Mouse (Mus musculus) 3134 (cell line): ENCODE results near the gene Tcea3.

Experiments
- DNase-seq: peaks from one replicate; pipeline ENCODE4 v3.0.0-alpha.2; 2011; ENCODE audit warnings: low spot score; ENCODE audit not compliant: insufficient read length; ENCODE audit errors: extremely low read depth

The Tcea3 gene

DNA sequence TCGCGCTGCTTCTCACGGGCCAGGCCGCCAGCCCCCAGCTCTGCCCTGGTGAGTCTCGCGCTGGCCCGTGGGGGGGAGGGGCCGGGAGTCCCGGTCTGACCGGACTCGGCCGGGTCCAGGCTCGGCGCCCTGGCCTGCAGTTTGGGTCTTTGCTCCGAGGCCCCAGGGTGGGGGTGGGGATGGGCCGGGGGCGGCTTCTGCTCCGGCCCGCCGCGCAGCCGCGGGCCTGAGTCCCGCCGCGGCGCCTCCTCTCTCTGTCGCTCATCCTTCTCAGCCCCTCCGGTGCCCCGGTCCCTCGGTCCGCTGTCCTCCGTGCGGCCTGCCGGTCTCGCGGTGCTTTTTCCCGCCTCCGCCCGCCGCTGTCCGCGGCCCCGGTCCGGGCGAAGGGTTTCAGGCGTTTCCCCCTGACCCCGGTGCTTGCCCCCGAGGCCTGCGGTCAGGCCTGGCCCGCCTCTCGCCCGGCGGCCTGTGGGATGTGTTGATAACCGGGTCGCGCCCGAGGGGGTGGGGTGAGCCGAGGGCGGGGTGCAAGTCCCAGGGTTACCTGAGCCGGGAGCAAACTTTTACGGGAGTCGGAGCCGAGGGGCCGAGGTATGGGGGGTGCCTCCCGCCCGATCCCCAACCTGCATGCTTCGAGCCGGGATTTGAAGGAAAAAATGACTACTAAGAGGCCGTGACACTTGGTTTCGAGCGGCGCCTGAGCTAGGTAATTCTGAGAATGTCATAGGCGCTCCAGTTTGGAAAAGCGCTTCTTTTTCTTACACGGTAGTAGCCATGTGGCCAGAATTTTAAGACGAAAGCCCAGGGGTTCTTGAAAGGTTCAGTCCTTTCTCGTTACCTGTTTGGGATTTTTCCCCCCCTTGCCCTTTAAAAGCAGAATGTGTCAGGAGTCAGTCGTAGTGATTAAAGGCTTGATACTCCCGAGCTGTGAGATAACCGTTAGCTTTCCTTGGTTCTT, 63.8 kb downstream of the Tcea3 start:
- DNase-seq: peak; percentile 65

DNA sequence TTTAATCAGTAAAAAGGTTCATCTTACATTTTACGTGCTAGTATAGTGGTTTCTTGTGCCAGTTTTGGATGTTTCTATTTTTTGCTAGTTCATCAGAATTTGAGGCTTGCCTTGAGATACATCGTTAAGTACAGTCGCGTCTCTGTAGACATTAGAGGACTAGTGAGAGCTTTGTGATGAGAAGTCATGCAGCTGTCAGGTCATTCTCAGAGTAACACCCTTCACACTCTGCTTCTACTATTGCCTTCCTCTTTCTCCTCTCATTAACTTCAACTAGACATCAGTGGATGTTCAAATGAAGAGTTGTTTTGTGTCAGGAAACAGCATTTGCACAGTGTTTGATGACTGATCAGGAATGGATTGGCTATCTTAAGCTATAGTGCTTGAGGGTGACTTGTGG, 65.1 kb downstream of the Tcea3 start:
- no peak for DNase-seq

DNA sequence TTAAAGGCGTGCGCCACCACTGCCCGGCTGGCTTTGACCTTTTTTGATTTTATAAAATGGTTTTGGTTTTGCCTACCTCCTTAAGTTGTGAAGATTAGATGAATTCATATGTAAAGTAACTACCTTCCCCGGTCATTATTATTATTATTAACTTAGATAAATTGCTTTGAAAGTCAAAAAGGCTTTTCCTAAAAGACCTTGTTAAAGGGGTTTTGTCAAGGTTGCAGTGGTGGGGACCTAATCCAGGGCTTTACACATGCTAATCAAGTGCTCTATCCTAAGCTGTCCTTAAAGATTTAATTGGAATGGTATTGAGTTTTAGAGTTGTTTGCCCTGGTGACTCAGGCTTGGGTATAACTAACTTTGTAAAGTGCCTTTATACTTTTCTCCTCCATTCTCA, 70.1 kb downstream of the Tcea3 start:
- no peak for DNase-seq

DNA sequence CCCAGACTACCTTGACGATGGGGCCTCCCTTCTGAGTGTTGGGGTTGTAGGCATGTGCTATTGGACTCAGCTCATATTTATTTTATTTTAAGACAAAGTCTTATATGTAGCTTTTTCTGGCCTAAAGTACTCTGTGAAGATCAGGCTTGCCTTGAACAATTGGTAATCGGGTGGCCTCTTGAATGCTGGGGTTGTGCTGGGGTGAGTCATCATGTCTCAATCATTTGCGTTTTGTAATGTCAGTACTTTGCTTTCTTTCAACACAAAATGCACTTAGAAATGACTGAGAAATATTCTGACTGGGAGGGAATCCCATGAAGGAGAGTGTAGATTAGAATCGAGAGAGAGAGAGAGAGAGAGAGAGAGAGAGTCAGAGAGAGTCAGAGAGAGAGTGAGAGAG, 72.5 kb downstream of the Tcea3 start:
- peak; percentile 14 for DNase-seq

DNA sequence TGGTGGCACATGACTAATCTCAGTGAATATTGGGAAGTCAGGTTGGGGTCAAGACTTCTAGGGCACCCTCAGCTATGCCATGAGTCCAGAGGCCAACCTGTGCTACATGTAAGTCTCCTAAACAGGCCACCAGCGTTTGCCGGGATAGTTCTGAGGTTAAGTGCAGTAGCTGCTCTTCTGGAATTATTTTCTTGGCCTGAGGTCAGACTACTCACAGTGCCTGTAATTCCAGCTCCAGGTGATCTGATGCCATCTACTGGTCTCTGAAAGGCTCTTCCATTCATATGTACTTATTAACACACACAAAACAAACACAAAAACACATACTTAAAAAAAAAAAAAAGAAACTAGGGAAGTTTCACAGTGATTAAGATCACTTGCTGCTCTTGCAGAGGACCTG, 76.7 kb downstream of the Tcea3 start:
- peak; percentile 14 for DNase-seq
